Mouse (Mus musculus) intestine, embryonic 16.5 days (tissue): ENCODE data around the gene Tex19.2. TPM values are rescaled to one million over a fixed set of nuclear protein-coding genes. Genes with fewer than 3 reads are reported as not detected.
A peak's percentile ranks its signal among the peaks of the same experiment; 100 is the strongest.
"Not testable (repeated sequence)": the region's sequence is repeated elsewhere in the genome, so short reads cannot be mapped to it uniquely, and the experiment has no call there.

Experiments used
- ATAC-seq: fragments of 200-750 bp; cut with Nextera tagmentation; 2 replicates; pipeline ENCODE4 v1.8.0; 2017; ENCODE audit warnings: moderate TSS enrichment, moderate library complexity
- H3K27ac ChIP-seq: fragments of 300-500 bp; sonication (generic); 2 replicates; pipeline ENCODE4 v1.5.1; 2014; ENCODE audit warnings: mild to moderate bottlenecking, low read length
- H3K27me3 ChIP-seq: fragments of 300-500 bp; sonication (generic); replicated peaks from 2 replicates; pipeline ENCODE4 v1.6.1; 2014; ENCODE audit warnings: low read length, control low read depth, mixed read lengths; ENCODE audit not compliant: control insufficient read depth, insufficient read depth
- H3K36me3 ChIP-seq: fragments of 300-500 bp; sonication (generic); 2 replicates; pipeline ENCODE4 v1.6.1; 2014; ENCODE audit warnings: low read length, control low read depth; ENCODE audit not compliant: control insufficient read depth, insufficient read depth
- H3K4me1 ChIP-seq: fragments of 300-500 bp; sonication (generic); 2 replicates; pipeline ENCODE4 v1.6.1; 2014; ENCODE audit warnings: low read length, control low read depth, mixed read lengths; ENCODE audit not compliant: control insufficient read depth, insufficient read depth
- H3K4me2 ChIP-seq: fragments of 300-500 bp; sonication (generic); 2 replicates; pipeline ENCODE4 v1.6.1; 2014; ENCODE audit warnings: low read depth, low read length, control low read depth
- H3K4me3 ChIP-seq: fragments of 300-500 bp; sonication (generic); 2 replicates; pipeline ENCODE4 v1.5.1; 2014; ENCODE audit warnings: mild to moderate bottlenecking, low read length
- H3K9ac ChIP-seq: fragments of 300-500 bp; sonication (generic); 2 replicates; pipeline ENCODE4 v1.6.1; 2014; ENCODE audit warnings: low read depth, low read length
- H3K9me3 ChIP-seq: fragments of 300-500 bp; sonication (generic); 2 replicates; pipeline ENCODE4 v1.6.1; 2016; ENCODE audit warnings: low read length, control low read depth; ENCODE audit not compliant: control insufficient read depth
- WGBS: fragments of 180-500 bp; shearing (Covaris S2); extraction: QIAGEN DNeasy Blood & Tissue Kit; methylation state at CpG from one replicate; pipeline ENCODE4 v1.1.7; 2014; 5-methylcytosine and 5-hydroxymethylcytosine counted together
- polyA plus RNA-seq: library from polyadenylated mRNA; unstranded; fragments of >200 nt; fragmentation: Nextera tagmentation; extraction: Ambion mirVana; gene quantifications from 2 replicates; pipeline ENCODE4 v1.2.1, GENCODE M21; 2015

The Tex19.2 gene
- polyA plus RNA-seq, 1 experiment from 2014 or later = not detected

- peak overlapping the region; percentile 24; the same call in 1 of the 2 replicates for H3K27ac ChIP-seq
- no peaks in the 10 kb centered on the region for H3K9me3 ChIP-seq
- ATAC-seq = no peak
- H3K4me2 ChIP-seq = no peak overlapping the region
- WGBS = 59% methylated on average over 6 of the region's 6 CpGs
- peaks cover 12% of the 10 kb centered on the region; the same call in 1 of the 2 replicates for H3K4me1 ChIP-seq
- no peak overlapping the region for H3K9ac ChIP-seq
- H3K4me3 ChIP-seq = no peak overlapping the region
- no peaks in the 10 kb centered on the region for H3K27me3 ChIP-seq
- no peaks in the 10 kb centered on the region for H3K36me3 ChIP-seq
Observed at GRCm38 (mm10) chr11:121082857-121083500, 35.5 kb downstream of the Tex19.2 start.

GRCm38 (mm10) chr11:121082250-121082649, 36.2 kb downstream of the Tex19.2 start:
- H3K4me3 ChIP-seq = no peak overlapping the region
- ATAC-seq = no peak
- H3K27me3 ChIP-seq = no peaks in the 10 kb centered on the region
- no peaks in the 10 kb centered on the region for H3K9me3 ChIP-seq
- H3K9ac ChIP-seq = no peak overlapping the region
- H3K27ac ChIP-seq = 0 out of 2 replicates have a peak overlapping the region, but pooled peaks have one; percentile 24
- WGBS = 88% methylated on average over 3 of the region's 3 CpGs
- no peak overlapping the region for H3K4me2 ChIP-seq
- H3K4me1 ChIP-seq = peaks cover 8% of the 10 kb centered on the region; the same call in 1 of the 2 replicates
- no peaks in the 10 kb centered on the region for H3K36me3 ChIP-seq

GRCm38 (mm10) chr11:121081120-121081519, 37.4 kb downstream of the Tex19.2 start, which contains the start of gene Sectm1a:
Sectm1a (minus strand) TSS chr11:121081220.
- H3K27me3 ChIP-seq = no peaks in the 10 kb centered on the region
- peaks cover 8% of the 10 kb centered on the region; the same call in 1 of the 2 replicates for H3K4me1 ChIP-seq
- no peaks in the 10 kb centered on the region for H3K9me3 ChIP-seq
- WGBS = 65% methylated on average over 3 of the region's 3 CpGs
- H3K36me3 ChIP-seq = no peaks in the 10 kb centered on the region
- no peak within 1 kb of the TSS for H3K4me2 ChIP-seq
- no peak within 1 kb of the TSS for H3K4me3 ChIP-seq
- no peak within 1 kb of the TSS for H3K9ac ChIP-seq
- H3K27ac ChIP-seq = no peak within 1 kb of the TSS
- ATAC-seq = no peak

GRCm38 (mm10) chr11:121080330-121080729, 38.1 kb downstream of the Tex19.2 start:
- no peak for ATAC-seq
- peaks cover 8% of the 10 kb centered on the region; the same call in 1 of the 2 replicates for H3K4me1 ChIP-seq
- H3K9ac ChIP-seq = no peak overlapping the region
- 93% methylated on average over 8 of the region's 8 CpGs for WGBS
- no peak overlapping the region for H3K27ac ChIP-seq
- H3K9me3 ChIP-seq = no peaks in the 10 kb centered on the region
- no peaks in the 10 kb centered on the region for H3K27me3 ChIP-seq
- H3K36me3 ChIP-seq = no peaks in the 10 kb centered on the region
- no peak overlapping the region for H3K4me3 ChIP-seq
- no peak overlapping the region for H3K4me2 ChIP-seq

- no peaks in the 10 kb centered on the region for H3K27me3 ChIP-seq
- no peak overlapping the region for H3K9ac ChIP-seq
- no peak overlapping the region for H3K27ac ChIP-seq
- no peaks in the 10 kb centered on the region for H3K4me1 ChIP-seq
- 71% methylated on average over 5 of the region's 5 CpGs for WGBS
- no peak overlapping the region for H3K4me3 ChIP-seq
- ATAC-seq = no peak
- H3K4me2 ChIP-seq = no peak overlapping the region
- H3K36me3 ChIP-seq = no peaks in the 10 kb centered on the region
- H3K9me3 ChIP-seq = no peaks in the 10 kb centered on the region
Observed at GRCm38 (mm10) chr11:121075655-121076054, 42.8 kb downstream of the Tex19.2 start.

GRCm38 (mm10) chr11:121069662-121070061, 48.8 kb downstream of the Tex19.2 start:
- not testable (repeated sequence) for H3K4me2 ChIP-seq, H3K27ac ChIP-seq, ATAC-seq, H3K4me1 ChIP-seq, H3K27me3 ChIP-seq, H3K4me3 ChIP-seq, H3K36me3 ChIP-seq, H3K9me3 ChIP-seq, H3K9ac ChIP-seq
- WGBS = 94% methylated on average over 11 of the region's 16 CpGs

GRCm38 (mm10) chr11:121067895-121068294, 50.6 kb downstream of the Tex19.2 start:
- no peaks in the 10 kb centered on the region for H3K4me1 ChIP-seq
- H3K4me3 ChIP-seq = no peak overlapping the region
- no peak overlapping the region for H3K4me2 ChIP-seq
- H3K9me3 ChIP-seq = no peaks in the 10 kb centered on the region
- no peaks in the 10 kb centered on the region for H3K27me3 ChIP-seq
- no peak for ATAC-seq
- H3K9ac ChIP-seq = no peak overlapping the region
- no peaks in the 10 kb centered on the region for H3K36me3 ChIP-seq
- H3K27ac ChIP-seq = no peak overlapping the region
- WGBS = 92% methylated on average over 2 of the region's 2 CpGs

Other genes with a start within 250 kb of the Tex19.2 start
- gene Ccdc57, start 185.8 kb downstream of the Tex19.2 start, polyA plus RNA-seq = 3.6 and 4.3 TPM in 2 replicates
- gene Slc16a3, start 170.2 kb downstream of the Tex19.2 start, polyA plus RNA-seq = 83.8 and 92.6 TPM in 2 replicates
- gene Csnk1d, start 127.3 kb downstream of the Tex19.2 start, polyA plus RNA-seq = 93.9 and 97.7 TPM in 2 replicates
- 6.7 and 7.9 TPM in 2 replicates for gene Cd7, start 79.3 kb downstream of the Tex19.2 start, polyA plus RNA-seq
- 0.93 and 2.6 TPM in 2 replicates for gene Sectm1b, start 55.1 kb downstream of the Tex19.2 start, polyA plus RNA-seq
- gene Sectm1a, start 37.5 kb downstream of the Tex19.2 start, polyA plus RNA-seq = 7.0 and 10.4 TPM in 2 replicates
- not detected in 2 replicates for gene Tex19.1, start 27.5 kb upstream of the Tex19.2 start, polyA plus RNA-seq
- gene Uts2r, start 41.6 kb upstream of the Tex19.2 start, polyA plus RNA-seq = not detected in 2 replicates
- gene Hexdc, start 85.8 kb upstream of the Tex19.2 start, polyA plus RNA-seq = 9.7 and 10.1 TPM in 2 replicates
- 31.2 and 32.0 TPM in 2 replicates for gene Ogfod3, start 86.0 kb upstream of the Tex19.2 start, polyA plus RNA-seq
- 33.8 and 36.5 TPM in 2 replicates for gene Cybc1, start 110.6 kb upstream of the Tex19.2 start, polyA plus RNA-seq
- gene Narf, start 118.6 kb upstream of the Tex19.2 start, polyA plus RNA-seq = 52.2 and 52.6 TPM in 2 replicates
- 4.4 and 4.6 TPM in 2 replicates for gene Foxk2, start 141.3 kb upstream of the Tex19.2 start, polyA plus RNA-seq
- gene Wdr45b, start 235.8 kb upstream of the Tex19.2 start, polyA plus RNA-seq = 76.7 and 80.6 TPM in 2 replicates